Mouse (Mus musculus) ES-Bruce4 (cell line): Measurements from ENCODE around the gene Wdr17. TPM values are rescaled to one million over a fixed set of nuclear protein-coding genes. Genes with fewer than 3 reads are reported as not detected.

Experiments
- H3K27ac ChIP-seq: 2 replicates; pipeline ENCODE4 v1.5.1; 2012; ENCODE audit warnings: low read length, inconsistent platforms; ENCODE audit not compliant: insufficient read depth
- H3K27me3 ChIP-seq: 2 replicates; pipeline ENCODE4 v1.6.1; 2012; ENCODE audit warnings: mild to moderate bottlenecking, low read length, inconsistent platforms; ENCODE audit not compliant: control insufficient read depth, poor library complexity, insufficient read depth, severe bottlenecking
- H3K36me3 ChIP-seq: 2 replicates; pipeline ENCODE4 v1.6.1; 2012; ENCODE audit warnings: inconsistent platforms, mild to moderate bottlenecking, low read length, moderate library complexity; ENCODE audit not compliant: control insufficient read depth, poor library complexity, insufficient read depth, severe bottlenecking
- H3K4me1 ChIP-seq: one replicate; pipeline ENCODE4 v1.8.1; 2011; ENCODE audit warnings: low read length; ENCODE audit not compliant: control insufficient read depth, insufficient read depth
- H3K4me3 ChIP-seq: 2 replicates; pipeline ENCODE4 v1.5.1; 2011; ENCODE audit warnings: low read depth, mild to moderate bottlenecking, low read length
- H3K9ac ChIP-seq: 2 replicates; pipeline ENCODE4 v1.6.1; 2012; ENCODE audit warnings: low read depth, mild to moderate bottlenecking, inconsistent platforms; ENCODE audit not compliant: poor library complexity, severe bottlenecking
- H3K9me3 ChIP-seq: replicated peaks from 2 replicates; pipeline ENCODE4 v1.6.1; 2012; ENCODE audit warnings: mild to moderate bottlenecking, low read length, inconsistent platforms; ENCODE audit not compliant: control insufficient read depth, poor library complexity, insufficient read depth, severe bottlenecking
- CTCF ChIP-seq: IDR thresholded peaks from one replicate; pipeline ENCODE4 v1.8.1; 2011; ENCODE audit warnings: low read depth, low read length
- EP300 ChIP-seq: IDR thresholded peaks from 2 replicates; pipeline ENCODE4 v1.6.1; 2011; ENCODE audit warnings: low read depth, low read length; ENCODE audit not compliant: insufficient read depth
- POLR2A ChIP-seq: IDR thresholded peaks from one replicate; pipeline ENCODE4 v1.8.1; 2011; ENCODE audit warnings: low read length; ENCODE audit not compliant: insufficient read depth
- polyA plus RNA-seq: library from polyadenylated mRNA; stranded (reverse); fragments of >200 nt; gene quantifications from 2 replicates; pipeline ENCODE4 v1.2.4, GENCODE M21; 2011; ENCODE audit warnings: low read depth; ENCODE audit not compliant: missing spikeins, insufficient read depth, insufficient read length

Wdr17 gene
- polyA plus RNA-seq, 1 experiment, result 0.97 TPM

DNA sequence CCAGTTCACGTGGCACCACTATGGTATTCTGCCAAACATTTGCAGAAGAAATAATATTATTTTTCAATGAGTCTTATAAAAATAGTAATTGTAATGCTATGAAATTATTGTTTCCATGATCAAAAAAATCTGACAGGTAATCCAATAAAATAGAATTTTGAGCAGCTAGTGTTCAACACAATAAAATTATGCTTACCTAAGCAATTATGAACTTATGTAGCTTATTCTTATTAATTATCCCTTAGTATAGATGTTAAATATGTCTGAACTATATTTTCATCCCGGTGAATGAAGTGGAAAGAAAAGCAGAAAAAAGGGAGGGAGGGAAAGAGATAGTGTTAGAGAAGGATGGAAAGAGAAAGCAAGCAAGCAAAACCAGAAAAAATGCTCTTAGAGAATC, 12.5 kb upstream of the Wdr17 start:
- Histone ChIP-seq H3K27ac (no peak overlapping the region), H3K4me1 (no peaks in the 10 kb centered on the region), H3K9ac (no peak overlapping the region), H3K36me3 (no peaks in the 10 kb centered on the region), H3K4me3 (no peak overlapping the region), H3K9me3 (no peaks in the 10 kb centered on the region), H3K27me3 (no peaks in the 10 kb centered on the region)
- TF ChIP-seq EP300 (no peak), POLR2A (no peak), CTCF (no peak)

DNA sequence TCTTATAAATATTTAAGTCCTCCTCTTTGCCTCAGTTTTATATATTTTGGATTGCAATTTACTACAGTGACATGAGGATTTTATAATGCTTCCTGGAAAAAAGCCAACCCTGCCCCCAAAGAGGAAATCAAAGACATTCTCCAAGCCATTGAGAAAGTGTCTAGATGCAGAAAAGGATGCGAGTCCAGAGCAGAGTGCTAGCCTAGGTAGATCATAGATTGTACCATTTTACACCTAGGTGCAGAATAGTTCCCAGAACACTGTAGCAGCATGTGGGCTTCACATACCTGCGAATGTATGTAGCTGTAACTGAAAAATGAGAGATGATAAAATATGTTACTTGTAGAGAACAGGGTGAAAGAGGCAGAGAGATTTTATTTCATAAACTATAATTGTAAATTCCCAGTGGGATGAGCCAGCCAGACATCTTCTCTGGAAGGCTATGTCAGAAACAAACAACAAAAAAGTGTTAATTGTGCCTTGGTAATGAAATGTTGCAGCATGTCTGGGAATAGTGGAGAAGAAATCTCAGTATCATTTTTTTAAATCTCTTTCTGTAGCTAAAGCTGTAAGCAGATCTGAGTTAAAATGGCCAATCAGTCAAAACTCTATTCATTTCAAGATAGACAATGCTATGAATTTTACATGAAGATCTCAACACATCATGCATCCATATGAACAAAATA, 7.8 kb upstream of the Wdr17 start:
- Histone ChIP-seq H3K27me3 (no peaks in the 10 kb centered on the region), H3K4me3 (no peak overlapping the region), H3K9me3 (no peaks in the 10 kb centered on the region), H3K27ac (no peak overlapping the region), H3K9ac (no peak overlapping the region), H3K36me3 (no peaks in the 10 kb centered on the region), H3K4me1 (no peaks in the 10 kb centered on the region)
- TF ChIP-seq POLR2A, result no peak
- no peak for TF ChIP-seq CTCF
- no peak for TF ChIP-seq EP300

DNA sequence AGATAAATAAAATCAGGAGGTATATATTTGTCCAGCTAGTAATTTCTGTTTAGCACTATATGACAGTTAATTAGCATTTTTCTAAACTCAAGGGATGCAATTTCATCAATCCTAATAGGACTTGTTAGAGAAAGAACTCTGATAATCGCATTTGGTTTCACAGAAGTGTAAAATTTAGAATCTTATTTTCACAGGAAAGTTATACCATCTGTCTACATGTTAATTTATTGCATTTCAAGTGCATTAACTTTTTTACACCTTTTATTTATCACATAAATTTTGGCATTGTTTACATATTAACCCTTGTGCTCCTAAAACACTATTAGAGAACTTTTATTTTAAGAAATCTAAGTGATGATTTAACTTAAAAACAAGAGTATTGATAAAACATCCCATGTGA, 7.2 kb upstream of the Wdr17 start:
- TF ChIP-seq EP300 (no peak), CTCF (no peak), POLR2A (no peak)
- H3K4me1 ChIP-seq, result no peaks in the 10 kb centered on the region

DNA sequence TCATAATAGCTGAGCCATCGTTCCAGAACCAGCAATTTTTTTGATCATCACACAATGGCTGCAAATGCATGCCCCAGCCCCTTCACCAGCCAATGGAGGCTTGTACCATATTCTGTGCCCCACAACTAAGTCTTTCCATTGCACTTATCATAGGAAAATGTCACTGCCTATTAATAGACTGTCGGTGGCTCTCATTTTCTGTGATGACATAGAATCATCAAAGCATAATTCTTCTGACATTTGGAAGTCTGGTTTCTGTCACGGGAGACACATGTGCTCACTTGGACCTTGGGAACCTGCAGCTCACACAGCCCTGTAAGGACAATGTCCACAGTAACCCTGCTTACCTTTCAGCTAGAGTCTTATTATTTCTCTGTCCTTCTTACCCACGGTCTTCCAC, 424 bp downstream of the Wdr17 start:
- H3K27ac ChIP-seq, result no peak overlapping the region
- H3K4me1 ChIP-seq, result no peaks in the 10 kb centered on the region
- H3K9me3 ChIP-seq, result no peaks in the 10 kb centered on the region
- no peaks in the 10 kb centered on the region for H3K36me3 ChIP-seq
- TF ChIP-seq EP300, result no peak
- TF ChIP-seq CTCF, result no peak
- no peaks in the 10 kb centered on the region; the same call in 1 of the 2 replicates for H3K27me3 ChIP-seq
- H3K9ac ChIP-seq, result no peak overlapping the region
- H3K4me3 ChIP-seq, result no peak overlapping the region

More for the DNA sequence above, 7.2 kb upstream of the Wdr17 start:
- H3K9me3 ChIP-seq, result no peaks in the 10 kb centered on the region
- no peak overlapping the region for H3K9ac ChIP-seq
- H3K27ac ChIP-seq, result no peak overlapping the region
- H3K36me3 ChIP-seq, result no peaks in the 10 kb centered on the region
- H3K27me3 ChIP-seq, result no peaks in the 10 kb centered on the region
- H3K4me3 ChIP-seq, result no peak overlapping the region

DNA sequence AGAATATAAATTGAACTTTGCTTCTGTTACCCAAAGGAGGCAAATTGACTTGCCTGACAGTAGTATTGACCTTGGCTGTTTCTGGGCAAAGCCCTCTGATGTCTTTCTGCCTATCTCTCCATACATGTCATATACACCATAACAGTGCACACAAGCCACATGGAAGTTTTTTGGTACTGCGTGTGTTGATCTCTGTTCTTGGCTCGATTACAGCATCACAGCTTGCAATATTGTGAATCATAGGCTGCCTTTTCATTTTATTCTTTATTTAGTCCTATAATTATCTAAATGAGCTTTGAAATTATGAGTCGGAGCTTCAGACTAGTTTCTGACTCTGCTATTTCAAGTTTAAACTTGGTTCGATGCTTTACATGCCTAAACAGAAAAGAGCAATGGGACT, 10.5 kb downstream of the Wdr17 start:
- no peaks in the 10 kb centered on the region for H3K4me1 ChIP-seq
- TF ChIP-seq CTCF, result no peak
- no peak for TF ChIP-seq POLR2A
- TF ChIP-seq EP300, result no peak
- no peak overlapping the region for H3K9ac ChIP-seq
- no peaks in the 10 kb centered on the region for H3K36me3 ChIP-seq
- no peak overlapping the region for H3K4me3 ChIP-seq
- no peaks in the 10 kb centered on the region for H3K27me3 ChIP-seq
- no peaks in the 10 kb centered on the region for H3K9me3 ChIP-seq
- no peak overlapping the region for H3K27ac ChIP-seq

DNA sequence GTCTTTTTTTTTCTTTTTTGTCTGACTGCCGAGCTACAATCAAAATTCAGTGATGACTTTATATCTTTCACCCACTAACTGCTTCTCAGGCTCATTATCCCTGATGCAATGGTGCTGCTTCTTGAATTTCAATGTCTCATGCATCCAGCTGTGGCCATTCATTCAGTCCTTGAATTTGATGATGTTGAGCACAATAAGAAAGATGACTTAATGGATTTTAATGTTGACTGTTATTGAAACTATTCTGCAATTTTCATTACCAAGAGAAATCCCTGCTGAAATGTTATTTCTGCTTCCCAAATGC, 22.3 kb downstream of the Wdr17 start:
- no peak overlapping the region for H3K9ac ChIP-seq

More for the DNA sequence above, 22.3 kb downstream of the Wdr17 start:
- Histone ChIP-seq H3K4me1 (no peaks in the 10 kb centered on the region), H3K4me3 (no peak overlapping the region), H3K27me3 (no peaks in the 10 kb centered on the region; the same call in 1 of the 2 replicates), H3K27ac (no peak overlapping the region), H3K9me3 (peaks cover 4% of the 10 kb centered on the region), H3K36me3 (no peaks in the 10 kb centered on the region)
- TF ChIP-seq POLR2A, result no peak
- no peak for TF ChIP-seq EP300
- no peak for TF ChIP-seq CTCF
